Mouse (Mus musculus) lung, adult 2 months (tissue): ENCODE measurements around the gene Wdr38.

ENCODE experiments used
- CTCF ChIP-seq: fragments of 200-500 bp; IDR thresholded peaks from 2 replicates; pipeline ENCODE4 v1.5.1; 2011; ENCODE audit warnings: mild to moderate bottlenecking, low read length, control low read depth; ENCODE audit not compliant: insufficient read depth
- POLR2A ChIP-seq: fragments of 200-500 bp; IDR thresholded peaks from 2 replicates; pipeline ENCODE4 v1.6.1; 2011; ENCODE audit warnings: low read depth, mild to moderate bottlenecking, control low read depth, low read length, borderline replicate concordance; ENCODE audit errors: extremely low read depth

GRCm38 (mm10) chr2:38957671-38958223, 39.5 kb upstream of the Wdr38 start:
- TF ChIP-seq CTCF (no peak), POLR2A (no peak)
